Mouse (Mus musculus) cortical plate, adult 2 months (tissue): ENCODE results near the gene Osbpl9.

Experiments used
- CTCF ChIP-seq: fragments of 200-500 bp; IDR thresholded peaks from 2 replicates; pipeline ENCODE4 v1.5.1; 2011; ENCODE audit warnings: mild to moderate bottlenecking, control low read depth, low read length; ENCODE audit not compliant: insufficient read depth; ENCODE audit errors: extremely low read depth
- POLR2A ChIP-seq: fragments of 200-500 bp; IDR thresholded peaks from 2 replicates; pipeline ENCODE4 v1.6.1; 2011; ENCODE audit warnings: mild to moderate bottlenecking, low read length, control low read depth; ENCODE audit not compliant: insufficient read depth; ENCODE audit errors: extremely low read depth

DNA sequence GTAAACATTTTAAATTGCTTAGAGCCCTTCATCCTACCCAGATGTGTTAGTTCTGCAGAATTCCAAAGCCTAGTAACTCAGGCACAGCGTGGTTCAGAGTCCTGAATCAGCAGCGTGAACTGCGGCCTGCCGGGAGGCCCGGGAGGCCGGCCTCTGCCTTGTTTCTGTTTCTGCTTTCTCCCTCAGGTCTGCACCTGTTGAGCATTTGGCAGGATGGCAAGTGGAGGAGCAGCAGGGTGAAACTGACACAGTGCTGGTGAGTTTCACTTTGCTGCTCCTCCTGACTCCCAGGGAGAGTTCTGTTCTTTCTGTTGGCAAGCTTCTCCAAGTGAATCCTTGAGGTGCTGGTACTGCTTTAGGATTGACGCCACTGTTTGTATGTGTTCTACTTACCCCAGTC is 184.6 kb downstream of the Osbpl9 start:
- TF ChIP-seq CTCF (no peak), POLR2A (no peak)
